Mouse (Mus musculus): ENCODE data around the gene Prlr.

Prlr gene

DNA sequence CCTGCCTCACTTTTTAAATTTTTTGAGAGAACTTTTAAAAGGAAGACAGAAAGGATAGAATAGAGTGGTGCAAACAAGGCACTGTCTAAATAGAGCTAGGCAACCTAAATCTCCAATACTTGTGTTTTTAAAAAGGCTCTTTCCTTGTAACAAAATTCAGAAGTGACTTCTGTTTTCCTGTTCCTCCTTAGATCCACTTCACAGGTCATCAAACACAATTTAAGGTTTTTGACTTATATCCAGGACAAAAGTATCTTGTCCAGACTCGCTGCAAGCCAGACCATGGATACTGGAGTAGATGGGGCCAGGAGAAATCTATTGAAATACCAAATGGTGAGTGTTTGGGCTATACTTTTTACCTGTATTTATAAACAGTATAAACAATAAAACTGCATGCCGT lies 148.0 kb downstream of the Prlr start, which contains the start of gene Gm21973:
TSS of gene Gm21973 (plus strand) at position 301 of the 400 bp plus-strand sequence.
- DNase-seq (ENCODE audit: low read depth, low spot score): no peak

DNA sequence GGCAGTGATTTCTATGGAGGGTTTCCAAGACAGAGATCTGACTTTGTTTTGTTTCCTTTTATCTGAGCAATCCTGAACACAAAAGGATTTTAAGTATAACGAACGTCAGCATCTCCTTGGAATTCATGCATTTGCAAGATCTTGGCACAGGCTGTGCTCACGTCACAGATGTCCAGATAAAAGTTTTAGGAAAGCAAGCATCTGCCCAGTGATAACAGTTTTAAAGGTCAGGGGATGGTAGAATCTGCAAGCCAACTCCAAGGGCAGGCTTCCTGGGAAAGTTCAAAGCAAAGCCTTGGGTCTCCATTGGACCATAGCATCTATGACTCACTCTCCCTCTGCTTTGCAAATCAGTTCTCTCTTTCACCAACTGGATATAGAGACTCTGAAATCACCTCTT lies 153.6 kb downstream of the Prlr start:
- no peak for DNase-seq (ENCODE audit: low read depth, low spot score)

DNA sequence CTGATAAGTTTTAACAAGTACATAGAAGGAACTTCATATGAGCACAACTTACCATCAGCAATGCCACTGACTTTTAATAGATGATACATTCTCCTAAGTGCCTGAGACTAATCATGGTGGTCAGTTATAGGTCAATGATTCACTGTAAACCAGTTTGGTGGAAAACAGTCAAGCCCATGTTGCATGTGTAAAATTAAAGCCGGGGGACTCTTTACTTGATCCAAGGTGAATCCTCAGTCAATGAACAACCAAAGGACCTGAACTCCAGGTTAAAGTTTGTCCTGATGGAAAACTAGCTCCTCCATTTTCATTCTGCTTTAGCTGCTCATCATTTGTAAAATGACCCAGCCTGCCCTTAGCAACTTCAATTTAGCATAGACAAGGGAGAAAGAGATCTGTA lies 155.5 kb downstream of the Prlr start:
- no peak for DNase-seq (ENCODE audit: low read depth, low spot score)

DNA sequence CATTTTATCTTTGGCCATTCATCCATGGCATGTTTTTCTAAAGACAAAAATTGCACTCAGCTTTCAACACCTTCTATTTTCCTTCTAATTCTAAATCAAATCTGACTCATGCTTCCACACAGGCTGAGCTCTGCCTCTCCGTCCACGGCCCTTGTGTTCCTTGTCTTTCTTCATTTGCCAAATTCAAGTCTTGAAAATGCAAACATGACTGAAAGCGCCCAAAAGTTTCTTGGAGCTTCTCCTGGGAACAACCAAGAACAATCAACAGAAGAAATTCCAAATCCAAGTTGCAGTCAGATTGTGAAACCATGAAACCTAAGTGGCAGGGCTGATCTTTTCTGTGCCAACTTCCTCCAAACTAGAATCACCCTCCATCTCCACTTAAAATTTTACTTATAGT lies 161.6 kb downstream of the Prlr start:
- DNase-seq (ENCODE audit: low read depth, low spot score): no peak

DNA sequence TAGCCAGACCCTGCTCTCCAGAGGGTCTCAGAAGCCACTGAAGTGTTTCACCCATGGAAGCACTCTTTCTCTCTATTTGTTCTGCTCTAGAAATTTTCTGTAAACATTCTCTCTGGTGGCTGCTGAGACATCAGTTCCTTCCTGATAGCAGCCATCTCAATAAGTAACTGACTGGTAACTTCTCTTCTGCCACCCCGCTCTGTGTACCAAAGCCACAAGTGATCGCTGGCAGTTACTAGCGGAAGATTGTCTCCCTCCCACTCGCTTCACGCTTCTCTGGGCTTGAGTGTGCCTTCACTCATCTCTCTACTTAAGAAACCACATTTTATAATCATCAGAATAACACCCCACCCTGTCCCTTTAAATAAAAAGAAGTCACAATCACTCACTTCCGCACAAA lies 170.0 kb downstream of the Prlr start:
- DNase-seq (ENCODE audit: low read depth, low spot score): no peak

DNA sequence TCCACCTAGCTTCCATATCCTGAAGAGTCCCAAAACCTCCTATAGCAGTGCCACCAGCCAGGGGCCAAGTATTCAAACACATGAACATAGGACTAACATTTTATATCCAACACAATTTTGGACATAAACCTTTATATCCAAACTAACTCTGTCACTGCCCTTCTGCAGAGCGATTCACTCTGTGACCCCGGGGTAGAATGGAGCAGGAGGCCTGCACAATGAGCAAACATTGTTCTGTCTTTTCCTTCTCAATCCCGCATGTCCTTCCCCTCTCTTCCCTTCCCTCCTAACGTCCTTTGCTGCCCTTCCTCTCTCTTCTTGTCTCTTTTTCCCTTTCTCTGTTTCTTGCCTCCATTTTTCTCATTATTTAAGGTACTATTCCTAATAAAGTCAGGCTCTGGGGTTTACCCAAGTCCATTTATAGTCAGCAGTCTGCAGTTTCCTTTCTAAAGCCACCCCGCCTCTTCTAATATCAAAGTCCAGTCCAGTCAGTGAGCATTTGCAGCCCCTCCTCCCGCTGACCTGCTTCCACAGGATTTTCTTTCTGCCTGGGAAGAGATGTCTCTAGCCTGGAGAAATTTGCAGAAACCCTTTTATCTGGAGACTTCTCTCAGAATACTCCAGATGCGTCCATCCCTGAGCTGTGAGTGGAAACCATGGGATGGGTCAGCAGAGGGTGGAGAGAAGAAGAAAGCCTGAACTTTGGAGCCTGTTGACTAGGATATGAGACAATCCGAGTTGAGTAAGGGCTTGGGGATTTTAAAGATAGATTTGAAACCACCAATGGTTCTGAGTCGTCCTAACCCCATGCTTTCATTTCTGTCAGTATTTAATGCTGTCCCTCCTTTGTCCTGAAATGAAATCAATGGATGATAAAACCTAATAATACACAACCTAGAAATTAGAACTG lies 181.3 kb downstream of the Prlr start, which contains the start of gene Agxt2:
TSS of gene Agxt2 (plus strand) at position 494 of the 910 bp plus-strand sequence.
- no peak for DNase-seq (ENCODE audit: low read depth, low spot score)

DNA sequence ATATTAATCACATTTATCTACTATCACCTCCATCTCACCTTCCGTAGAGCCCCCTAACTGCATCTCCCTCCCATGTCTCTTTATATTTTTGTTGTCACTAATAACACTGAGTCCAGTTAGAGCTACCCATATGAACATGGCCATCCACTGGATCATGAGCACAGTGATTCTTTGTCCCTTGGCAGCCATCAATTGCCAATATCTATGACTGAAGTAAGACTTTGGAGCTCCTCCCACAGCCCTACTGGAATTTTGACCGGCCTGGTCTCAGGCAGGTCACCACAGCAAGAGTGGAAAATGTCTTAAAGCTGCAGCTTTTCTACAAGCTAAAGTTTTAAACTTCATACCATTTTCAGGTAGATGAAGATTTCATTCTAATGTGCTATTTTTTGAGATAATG lies 189.3 kb downstream of the Prlr start:
- DNase-seq (ENCODE audit: low read depth, low spot score): no peak

DNA sequence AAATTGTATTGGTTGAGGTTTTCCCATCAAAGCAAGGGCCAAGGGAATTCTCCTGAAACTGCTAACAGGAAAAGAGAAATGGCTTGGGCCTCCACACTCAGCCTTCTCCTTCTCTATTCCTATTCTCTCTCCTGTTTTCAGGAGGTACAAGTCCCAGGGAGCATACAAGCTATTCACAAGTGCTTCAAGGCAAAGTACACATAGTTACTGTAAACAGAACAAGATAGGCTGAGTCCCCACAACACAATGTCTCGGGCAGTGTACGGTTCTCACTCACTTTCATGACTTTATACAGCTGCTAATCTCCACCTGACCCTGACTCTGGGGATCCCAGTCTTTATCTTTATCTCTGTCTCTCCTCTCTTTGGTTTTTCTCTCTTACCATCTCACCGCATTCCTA lies 198.4 kb downstream of the Prlr start:
- no peak for DNase-seq (ENCODE audit: low read depth, low spot score)

DNA sequence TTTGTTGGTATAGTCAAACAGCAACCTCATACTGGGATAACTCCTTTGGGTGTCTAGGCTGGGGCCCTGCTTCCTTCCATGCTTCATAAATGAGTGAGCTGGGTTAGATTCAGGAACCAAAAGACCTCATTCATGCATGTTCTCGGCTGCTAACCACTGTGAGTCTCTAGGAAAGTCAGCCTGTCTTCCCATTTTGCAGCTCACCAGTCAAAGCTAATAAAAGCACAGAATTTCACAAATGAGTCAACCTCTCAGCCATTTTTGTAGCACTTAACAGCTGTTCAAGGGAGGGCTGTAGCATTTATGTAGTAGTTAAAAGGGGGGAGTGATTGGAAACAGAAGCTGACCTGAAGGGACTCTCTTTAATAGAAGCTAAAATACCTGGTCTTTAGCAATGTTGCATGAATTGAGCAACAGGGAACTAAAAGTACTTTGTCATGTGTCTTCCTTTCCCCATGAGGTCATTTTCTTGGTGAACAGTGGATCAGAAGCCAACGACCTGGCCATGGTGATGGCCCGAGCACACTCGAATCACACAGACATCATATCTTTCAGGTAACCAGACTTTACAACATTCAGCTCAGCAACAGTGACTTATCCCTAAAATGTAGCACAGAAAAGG lies 201.4 kb downstream of the Prlr start:
- no peak for DNase-seq (ENCODE audit: low read depth, low spot score)

DNA sequence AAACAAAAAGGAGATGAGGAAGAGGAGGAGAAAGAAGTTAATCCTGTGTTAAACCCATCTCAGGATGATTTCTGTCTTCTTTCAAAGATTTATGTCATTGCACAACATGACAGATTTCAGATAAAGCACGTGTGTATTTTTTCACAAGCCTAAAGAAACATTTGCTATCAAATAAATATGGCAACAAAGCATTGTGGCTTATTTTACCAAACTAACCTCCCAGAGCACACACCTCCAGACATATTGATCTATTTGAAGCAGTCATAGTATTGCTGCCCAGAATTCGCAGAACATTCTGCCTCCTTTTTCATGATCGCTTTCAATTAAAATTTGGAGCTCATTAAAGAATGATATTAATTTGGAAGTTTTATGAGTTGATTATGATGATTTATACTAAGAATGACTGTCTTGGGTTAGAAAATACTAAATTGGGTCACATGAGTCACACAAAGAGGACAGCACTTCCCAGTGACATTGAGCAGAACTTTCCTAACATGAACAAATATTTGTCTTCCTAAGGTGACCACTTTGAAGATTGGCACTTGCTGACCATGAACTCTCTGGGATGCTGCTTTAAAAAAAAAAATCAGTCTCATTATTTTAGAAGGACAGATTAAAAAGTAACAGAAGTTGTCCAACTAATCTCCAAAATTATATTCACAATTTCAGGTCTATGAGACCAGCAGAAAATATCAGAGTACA lies 202.9 kb downstream of the Prlr start:
- DNase-seq (ENCODE audit: low read depth, low spot score): no peak

DNA sequence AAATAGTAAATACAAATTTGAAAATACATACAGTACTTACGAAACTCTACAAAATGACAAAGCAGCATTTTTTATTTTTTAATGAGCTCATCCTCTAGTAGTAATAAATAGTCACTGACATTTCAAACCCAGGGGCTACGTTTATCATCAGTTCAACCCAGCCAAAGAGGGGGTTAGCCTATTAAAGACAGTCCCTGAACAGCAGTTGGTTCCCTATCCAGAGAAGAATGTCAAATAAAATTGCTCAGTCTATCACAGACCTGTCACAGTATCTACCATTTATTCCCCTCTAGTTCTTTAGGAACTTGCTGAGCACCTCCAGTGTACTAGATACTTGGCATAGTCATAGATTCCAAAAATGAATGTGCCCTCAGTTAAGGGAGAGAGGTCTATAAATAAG lies 210.2 kb downstream of the Prlr start:
- DNase-seq (ENCODE audit: low read depth, low spot score): no peak

Data from A20 (cell line).